Mouse (Mus musculus) heart, embryonic 13.5 days (tissue): Measurements from ENCODE around the gene Dach2. TPM values are rescaled to one million over a fixed set of nuclear protein-coding genes. Genes with fewer than 3 reads are reported as not detected.

Experiments
- polyA plus RNA-seq: library from polyadenylated mRNA; unstranded; fragments of >200 nt; fragmentation: Nextera tagmentation; extraction: Ambion mirVana; gene quantifications from 2 replicates; pipeline ENCODE4 v1.2.1, GENCODE M21; 2015

Gene Dach2
- polyA plus RNA-seq, 1 experiment from 2014 or later, result 0.53 TPM

Other genes with a start within 250 kb of the Dach2 start
- gene Chm, start 112.0 kb upstream of the Dach2 start, polyA plus RNA-seq, result 7.6 and 8.7 TPM in 2 replicates